Mouse (Mus musculus) MEL (cell line): ENCODE measurements around the gene Sart3. TPM values are rescaled to one million over a fixed set of nuclear protein-coding genes. Genes with fewer than 3 reads are reported as not detected.

Experiments
- DNase-seq: peaks from one replicate; pipeline ENCODE4 v3.0.0; 2011; ENCODE audit warnings: low read depth, low spot score
- H3K27ac ChIP-seq: 2 replicates; pipeline ENCODE4 v1.5.1; 2012; ENCODE audit warnings: low read depth, mild to moderate bottlenecking, control low read depth, low read length, moderate library complexity; ENCODE audit not compliant: control insufficient read depth
- H3K27me3 ChIP-seq, 2 experiments: fragments of 150-350 bp in 1 of 2; sonication (generic) in 1 of 2; 2 replicates each; pipeline ENCODE4 v1.6.1; 2012; ENCODE audit warnings: low read length in 2 of 2, mild to moderate bottlenecking in 2 of 2, improper control_type of control experiment in 1 of 2, moderate library complexity in 1 of 2; ENCODE audit not compliant: insufficient read depth in 2 of 2, control insufficient read depth in 1 of 2
- H3K36me3 ChIP-seq, 2 experiments: 2 replicates each; pipeline ENCODE4 v1.6.1; 2012 to 2014; ENCODE audit warnings: low read length in 2 of 2, improper control_type of control experiment in 1 of 2, inconsistent platforms in 1 of 2, mild to moderate bottlenecking in 1 of 2; ENCODE audit not compliant: insufficient read depth in 2 of 2, control insufficient read depth in 1 of 2
- H3K4me1 ChIP-seq, 2 experiments: fragments of 150-350 bp in 1 of 2; sonication (generic) in 1 of 2; 2 replicates each; pipeline ENCODE4 v1.6.1; 2012; ENCODE audit warnings: low read length in 2 of 2, improper control_type of control experiment in 1 of 2, mild to moderate bottlenecking in 1 of 2; ENCODE audit not compliant: insufficient read depth in 2 of 2, control insufficient read depth in 1 of 2
- H3K4me3 ChIP-seq, 2 experiments: fragments of 150-350 bp in 1 of 2; sonication (generic) in 1 of 2; 2 replicates each; pipeline ENCODE4 v1.5.1; 2012; ENCODE audit warnings: low read depth in 2 of 2, low read length in 2 of 2, mild to moderate bottlenecking in 2 of 2, moderate library complexity in 2 of 2, control low read depth in 1 of 2, improper control_type of control experiment in 1 of 2; ENCODE audit not compliant: control insufficient read depth in 1 of 2, insufficient read depth in 1 of 2
- H3K79me2 ChIP-seq: 2 replicates; pipeline ENCODE4 v1.6.1; 2012; ENCODE audit warnings: mild to moderate bottlenecking, low read length, moderate library complexity; ENCODE audit not compliant: control insufficient read depth, poor library complexity, insufficient read depth
- H3K9ac ChIP-seq: 2 replicates; pipeline ENCODE4 v1.6.1; 2012; ENCODE audit warnings: low read depth, mild to moderate bottlenecking, control low read depth, low read length, moderate library complexity; ENCODE audit not compliant: control insufficient read depth, poor library complexity, severe bottlenecking
- H3K9me3 ChIP-seq: fragments of 150-350 bp; sonication (generic); replicated peaks from 2 replicates; pipeline ENCODE4 v1.6.1; 2012; ENCODE audit warnings: mild to moderate bottlenecking, low read length, improper control_type of control experiment, moderate library complexity; ENCODE audit not compliant: insufficient read depth
- CHD1 ChIP-seq: IDR thresholded peaks from 2 replicates; pipeline ENCODE4 v1.6.1; 2012; ENCODE audit warnings: low read depth, mild to moderate bottlenecking, inconsistent platforms, low read length, improper control_type of control experiment
- JUND ChIP-seq: IDR thresholded peaks from 2 replicates; pipeline ENCODE4 v1.6.1; 2011; ENCODE audit warnings: low read depth, mild to moderate bottlenecking, improper control_type of control experiment, low read length
- MAX ChIP-seq: IDR thresholded peaks from 2 replicates; pipeline ENCODE4 v1.6.1; 2011; ENCODE audit warnings: low read length, improper control_type of control experiment
- MAZ ChIP-seq: IDR thresholded peaks from 2 replicates; pipeline ENCODE4 v1.6.1; 2012; ENCODE audit warnings: low read depth, mild to moderate bottlenecking, inconsistent platforms, low read length, improper control_type of control experiment
- MEF2A ChIP-seq: IDR thresholded peaks from 2 replicates; pipeline ENCODE4 v1.6.1; 2014; ENCODE audit warnings: low read depth, mild to moderate bottlenecking, inconsistent platforms, low read length, improper control_type of control experiment; ENCODE audit not compliant: poor library complexity, insufficient replicate concordance, severe bottlenecking; ENCODE audit errors: extremely low read depth
- MXI1 ChIP-seq: IDR thresholded peaks from 2 replicates; pipeline ENCODE4 v1.6.1; 2011; ENCODE audit warnings: mild to moderate bottlenecking, low read depth, low read length, improper control_type of control experiment
- MYC ChIP-seq: IDR thresholded peaks from 2 replicates; pipeline ENCODE4 v1.6.1; 2011; ENCODE audit warnings: low read depth, mild to moderate bottlenecking, low read length, improper control_type of control experiment, moderate library complexity
- NRF1 ChIP-seq: IDR thresholded peaks from 2 replicates; pipeline ENCODE4 v1.6.1; 2014; ENCODE audit warnings: low read depth, mild to moderate bottlenecking, inconsistent platforms, low read length, improper control_type of control experiment, moderate library complexity; ENCODE audit not compliant: poor library complexity, insufficient read depth, severe bottlenecking
- RCOR1 ChIP-seq: IDR thresholded peaks from 2 replicates; pipeline ENCODE4 v1.6.1; 2012; ENCODE audit warnings: low read depth, mild to moderate bottlenecking, inconsistent platforms, low read length, improper control_type of control experiment
- SIN3A ChIP-seq: IDR thresholded peaks from 2 replicates; pipeline ENCODE4 v1.6.1; 2012; ENCODE audit warnings: low read length, improper control_type of control experiment, inconsistent platforms
- TCF12 ChIP-seq: IDR thresholded peaks from 2 replicates; pipeline ENCODE4 v1.6.1; 2014; ENCODE audit warnings: low read depth, mild to moderate bottlenecking, inconsistent platforms, low read length, improper control_type of control experiment, moderate library complexity
- USF2 ChIP-seq, 2 experiments: IDR thresholded peaks; 2 replicates each; pipeline ENCODE4 v1.6.1; 2011 to 2012; ENCODE audit warnings: improper control_type of control experiment in 2 of 2, low read length in 2 of 2, borderline replicate concordance in 1 of 2, inconsistent platforms in 1 of 2, low read depth in 1 of 2, mild to moderate bottlenecking in 1 of 2; ENCODE audit not compliant: insufficient read depth in 1 of 2
- ZKSCAN1 ChIP-seq: IDR thresholded peaks from 2 replicates; pipeline ENCODE4 v1.6.1; 2012; ENCODE audit warnings: low read depth, mild to moderate bottlenecking, inconsistent platforms, low read length, improper control_type of control experiment, moderate library complexity
- polyA plus RNA-seq, 2 experiments: library from polyadenylated mRNA; stranded (reverse) in 1 of 2; unstranded in 1 of 2; fragments of >175 nt in 1 of 2; fragments of >200 nt in 1 of 2; gene quantifications; 2 replicates each; pipeline versions ENCODE4 v1.2.1 to v1.2.4; 2012; ENCODE audit warnings: low replicate concordance in 2 of 2, low read depth in 1 of 2; ENCODE audit not compliant: insufficient read length in 2 of 2, insufficient read depth in 1 of 2, missing spikeins in 1 of 2
- total RNA-seq: library from RNA; depleted of rRNA; stranded (reverse); fragments of 300-350 nt; gene quantifications from 2 replicates; pipeline ENCODE4 v1.2.3, GENCODE M21; 2012

Gene Sart3
- total and polyA plus RNA-seq, 3 experiments: 41.4 to 74.4 TPM; not detected in 1

DNA sequence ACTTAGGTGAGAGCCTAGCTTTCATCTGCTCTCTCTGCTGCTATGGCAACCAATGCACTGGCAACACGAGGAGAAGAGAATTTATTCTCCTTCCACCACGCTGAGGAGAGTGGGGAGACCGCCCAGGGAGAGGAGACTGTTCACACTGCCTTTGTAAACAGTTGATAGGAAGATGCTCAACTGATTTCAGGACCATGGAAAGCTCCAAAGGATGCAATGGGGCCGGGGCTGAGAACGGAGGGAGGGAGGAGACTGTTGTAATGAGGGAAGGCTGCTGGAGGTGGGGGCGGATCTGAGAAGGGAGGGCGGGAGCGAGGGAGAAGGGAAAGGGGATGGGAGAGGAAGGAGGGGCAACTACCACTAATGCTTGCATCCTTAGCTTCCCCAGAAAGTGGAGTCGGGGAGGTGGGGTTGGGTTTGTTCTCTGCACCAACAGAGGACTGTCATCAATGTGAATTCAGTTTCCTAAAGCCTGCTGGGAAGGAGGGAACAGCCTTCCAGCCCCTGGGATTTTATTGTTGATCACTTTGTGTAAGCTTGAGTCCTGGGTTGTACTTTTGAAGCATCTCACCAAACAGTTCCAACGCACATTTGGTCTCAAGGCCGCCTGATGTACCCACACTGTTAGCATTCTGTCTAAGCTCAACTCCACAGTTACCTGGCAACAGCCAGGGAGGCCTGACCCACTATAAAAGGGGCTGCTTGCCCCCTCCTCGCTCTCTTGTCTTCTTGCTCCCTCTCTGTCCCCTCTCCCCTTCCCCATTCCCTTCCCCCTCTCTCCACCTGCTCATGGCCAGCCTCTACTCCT, 55.5 kb downstream of the Sart3 start:
- H3K9me3 ChIP-seq: no peaks in the 10 kb centered on the region
- H3K4me3 ChIP-seq: no peak overlapping the region
- H3K4me1 ChIP-seq: no peaks in the 10 kb centered on the region
- H3K9ac ChIP-seq: no peak overlapping the region
- TF ChIP-seq MAX (no peak), USF2 (IDR thresholded peaks at IDR 0.05; ENCODE audit: borderline replicate concordance in 1 of 2, insufficient read depth in 1 of 2, low read depth in 1 of 2, low read length in 2 of 2) (no peak)
- H3K79me2 ChIP-seq: no peaks in the 10 kb centered on the region
- no peaks in the 10 kb centered on the region for H3K36me3 ChIP-seq
- no peak overlapping the region for H3K27ac ChIP-seq
- peak; percentile 42 for DNase-seq
- H3K27me3 ChIP-seq: no peaks in the 10 kb centered on the region

DNA sequence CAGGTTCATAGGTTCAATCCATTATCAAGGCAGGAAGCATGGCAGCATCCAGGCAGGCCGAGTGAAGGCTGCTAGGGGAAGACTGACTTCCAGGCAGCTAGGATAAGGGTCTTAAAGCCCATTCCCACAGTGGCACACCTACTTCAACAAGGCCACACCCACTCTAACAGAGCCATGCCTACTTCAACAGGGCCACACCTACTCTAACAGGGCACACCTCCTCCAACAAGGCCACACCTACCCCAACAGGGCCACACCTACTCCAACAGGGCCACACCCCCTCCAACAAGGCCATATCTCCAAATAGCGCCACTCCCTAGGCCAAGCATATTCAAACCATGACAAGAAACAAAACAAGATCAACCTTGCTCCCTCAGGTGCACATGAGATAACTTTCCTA, 59.4 kb downstream of the Sart3 start:
- no peaks in the 10 kb centered on the region for H3K4me1 ChIP-seq
- no peaks in the 10 kb centered on the region for H3K36me3 ChIP-seq
- H3K9me3 ChIP-seq: no peaks in the 10 kb centered on the region
- no peak overlapping the region for H3K4me3 ChIP-seq
- H3K9ac ChIP-seq: no peak overlapping the region
- no peaks in the 10 kb centered on the region for H3K79me2 ChIP-seq
- H3K27ac ChIP-seq: no peak overlapping the region
- H3K27me3 ChIP-seq: no peaks in the 10 kb centered on the region
- no peak for TF ChIP-seq TCF12
- no peak for TF ChIP-seq ZKSCAN1
- no peak for TF ChIP-seq SIN3A
- TF ChIP-seq NRF1: no peak
- no peak for TF ChIP-seq RCOR1
- no peak for TF ChIP-seq MYC
- no peak for TF ChIP-seq MAZ
- no peak for TF ChIP-seq MEF2A
- no peak for TF ChIP-seq JUND
- TF ChIP-seq CHD1: no peak
- TF ChIP-seq USF2 (IDR thresholded peaks at IDR 0.05; ENCODE audit: borderline replicate concordance in 1 of 2, insufficient read depth in 1 of 2, low read depth in 1 of 2, low read length in 2 of 2): no peak
- no peak for TF ChIP-seq MXI1
- DNase-seq: no peak
